Mouse (Mus musculus) liver, adult (tissue): ENCODE results near the gene Gpr162.

ENCODE experiments used
- GATA4 ChIP-seq: IDR thresholded peaks from 2 replicates; pipeline ENCODE4 v1.6.1; 2014; ENCODE audit warnings: mild to moderate bottlenecking, low read length; ENCODE audit not compliant: insufficient replicate concordance

Gpr162 gene

DNA sequence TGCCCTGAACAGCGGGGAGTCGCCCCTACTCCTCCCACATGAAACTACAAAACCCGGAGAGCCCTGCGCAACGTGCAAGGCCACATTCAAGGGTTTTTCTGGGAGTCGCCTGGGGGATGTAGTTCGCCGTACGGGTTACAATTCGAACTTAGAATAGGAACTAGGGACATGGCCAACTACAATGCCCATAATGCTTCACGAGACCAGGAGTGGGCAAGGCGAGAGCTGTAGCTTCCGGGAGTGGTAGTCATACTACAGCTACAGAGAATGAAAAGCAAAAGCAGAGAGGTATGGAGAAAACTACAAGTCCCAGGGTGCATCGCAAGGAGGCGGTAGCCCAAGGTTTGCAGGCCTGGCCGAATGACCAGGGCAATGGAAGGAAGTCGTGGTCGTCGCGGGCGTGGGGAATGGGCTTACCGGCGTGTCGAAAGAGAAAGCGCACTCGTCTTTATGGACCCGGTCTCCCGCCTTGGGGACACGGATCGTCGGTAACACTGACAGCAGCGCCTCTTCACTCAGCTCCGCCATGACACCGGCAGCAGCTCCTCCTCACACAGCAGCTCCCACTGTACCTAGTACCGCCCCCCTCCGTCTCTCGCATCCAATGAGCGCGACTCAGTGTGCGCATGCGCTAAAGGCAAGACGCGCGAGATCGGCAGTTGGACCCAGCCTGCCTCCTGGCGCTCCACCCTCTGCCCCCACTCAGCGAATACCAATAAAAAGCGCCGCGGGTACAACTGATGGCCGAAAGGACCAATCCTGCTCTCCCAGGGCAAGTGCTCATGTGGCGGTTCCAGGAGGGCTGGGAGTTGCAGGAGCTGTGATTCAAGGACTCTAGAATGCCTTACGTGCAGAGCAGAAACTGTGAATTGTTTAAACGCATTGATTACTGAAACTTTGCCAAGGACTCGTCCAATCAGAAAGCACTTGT lies 34.6 kb downstream of the Gpr162 start, which contains the start of the genes Usp5 and Cdca3:
Gene Usp5 (minus strand): TSS at position 617 of the 931 bp plus-strand sequence.
Gene Cdca3 (plus strand): TSS at position 680 of the 931 bp plus-strand sequence.
- no peak for TF ChIP-seq GATA4

DNA sequence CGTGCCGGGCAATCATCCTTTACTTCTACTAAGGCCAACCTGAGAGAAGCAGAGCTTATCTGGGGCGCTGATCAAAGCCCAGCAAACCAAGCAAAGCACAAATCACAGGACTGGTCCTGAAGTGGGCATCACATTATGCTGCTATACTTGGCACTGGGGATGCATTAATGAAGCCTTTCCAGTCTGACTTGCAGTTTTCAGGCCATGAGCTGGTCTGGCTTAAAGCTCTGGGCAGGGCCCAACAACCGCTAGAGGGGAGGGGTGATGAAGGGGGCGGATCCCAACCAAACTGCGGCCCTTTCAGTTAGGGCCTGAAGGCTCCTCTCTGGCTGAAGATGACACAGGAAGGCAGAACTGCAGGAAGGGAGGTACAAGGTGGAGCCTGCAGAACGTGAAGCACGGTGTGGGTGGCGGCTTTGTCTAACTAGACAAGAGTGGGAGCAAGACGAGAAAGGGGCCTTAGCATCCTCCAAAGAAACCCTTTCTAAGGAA lies 35.6 kb downstream of the Gpr162 start:
- TF ChIP-seq GATA4, result no peak

DNA sequence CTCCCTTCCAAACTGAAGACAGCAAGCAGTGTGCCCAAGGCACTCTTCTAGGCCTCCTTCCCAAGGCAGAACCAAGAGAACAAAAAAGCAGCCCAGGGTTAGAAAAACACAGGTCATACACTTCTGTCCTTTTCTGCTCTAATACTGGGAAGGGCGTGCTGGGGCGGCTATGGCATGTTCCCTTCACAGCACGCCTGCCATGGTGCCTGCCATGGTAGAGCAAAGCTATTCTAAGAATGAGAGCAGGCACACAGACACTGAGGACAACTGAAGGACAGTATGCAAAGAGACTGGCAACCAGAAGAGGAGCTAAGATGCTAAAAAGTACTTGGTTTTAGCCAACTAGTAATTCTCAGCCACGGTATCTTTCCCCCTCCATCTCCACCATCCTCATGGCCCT lies 41.7 kb downstream of the Gpr162 start:
- no peak for TF ChIP-seq GATA4

DNA sequence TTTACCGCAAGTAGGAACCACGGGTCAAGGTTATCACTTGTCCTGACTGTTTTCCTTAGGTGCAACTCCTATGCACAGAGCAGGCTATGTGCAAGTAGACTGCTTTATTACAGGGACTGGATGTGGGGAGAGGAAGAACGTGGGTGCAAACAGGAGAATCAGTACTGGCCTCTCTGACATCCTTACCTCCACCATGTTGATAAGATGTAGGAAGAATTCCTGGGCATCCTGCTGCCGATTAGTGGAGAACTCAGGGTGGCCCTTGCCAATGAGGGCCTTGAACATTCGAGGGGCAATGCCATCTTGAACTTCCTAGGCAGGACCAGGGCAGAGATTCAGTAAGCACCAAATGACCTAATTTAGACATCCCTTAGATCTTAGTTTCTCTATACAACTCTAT lies 42.9 kb downstream of the Gpr162 start:
- TF ChIP-seq GATA4, result no peak

DNA sequence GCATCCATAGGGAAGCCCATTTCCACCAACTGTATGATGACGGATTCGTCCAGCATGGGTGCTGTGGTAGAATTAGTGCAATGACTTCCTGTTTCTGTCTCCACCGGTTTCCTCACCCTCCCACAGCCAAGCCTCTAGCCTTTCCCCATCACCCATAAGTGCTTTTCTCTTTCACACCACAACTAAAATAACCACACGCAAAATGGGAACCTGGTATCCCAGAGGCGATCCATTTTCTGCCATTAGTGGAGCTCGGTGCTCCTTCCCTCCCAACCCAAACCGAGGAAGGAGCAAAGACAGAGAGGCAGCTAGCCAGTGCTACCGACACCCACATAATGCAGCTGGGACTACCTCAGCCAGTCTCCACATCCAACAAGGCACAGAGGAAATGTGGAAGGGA lies 45.8 kb downstream of the Gpr162 start:
- TF ChIP-seq GATA4, result no peak

DNA sequence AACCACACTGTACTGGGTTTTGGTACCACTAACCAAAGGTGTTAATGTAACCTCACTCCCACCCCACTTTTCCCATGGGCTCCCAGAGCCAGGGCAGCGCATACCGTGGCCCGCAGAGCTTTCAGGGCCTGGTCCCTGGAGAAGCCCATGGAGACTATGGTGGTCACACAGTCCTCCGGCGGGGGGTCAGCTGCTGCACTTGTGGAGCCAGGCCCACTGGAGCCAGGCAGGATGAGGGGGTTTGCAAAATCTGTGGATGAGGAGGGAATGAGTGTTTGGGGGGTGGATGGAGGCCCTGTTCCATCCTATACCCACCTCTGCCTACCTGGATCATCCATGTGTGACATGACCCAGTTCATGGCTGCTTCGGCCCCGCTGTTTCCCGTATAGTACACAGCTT lies 46.2 kb downstream of the Gpr162 start:
- TF ChIP-seq GATA4, result no peak

DNA sequence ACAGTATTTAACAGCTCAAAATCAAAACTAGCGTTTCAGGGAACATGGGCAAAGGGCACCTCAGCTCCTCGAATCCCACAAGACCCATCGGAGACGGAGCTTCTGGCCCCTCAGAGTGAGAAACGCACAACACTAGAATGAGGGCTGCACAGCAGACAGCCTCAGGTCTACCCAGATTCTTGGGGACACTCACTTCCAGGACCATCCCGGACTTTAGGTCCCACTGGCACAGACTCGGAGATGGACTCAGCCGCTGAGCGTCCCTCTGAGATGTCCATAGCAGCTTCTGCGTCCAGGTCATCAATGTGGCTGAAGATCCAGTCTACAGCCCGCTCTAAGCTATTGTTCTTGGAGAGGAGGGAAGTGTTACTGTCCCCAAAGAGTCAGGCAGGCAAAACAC lies 46.7 kb downstream of the Gpr162 start:
- TF ChIP-seq GATA4, result no peak

DNA sequence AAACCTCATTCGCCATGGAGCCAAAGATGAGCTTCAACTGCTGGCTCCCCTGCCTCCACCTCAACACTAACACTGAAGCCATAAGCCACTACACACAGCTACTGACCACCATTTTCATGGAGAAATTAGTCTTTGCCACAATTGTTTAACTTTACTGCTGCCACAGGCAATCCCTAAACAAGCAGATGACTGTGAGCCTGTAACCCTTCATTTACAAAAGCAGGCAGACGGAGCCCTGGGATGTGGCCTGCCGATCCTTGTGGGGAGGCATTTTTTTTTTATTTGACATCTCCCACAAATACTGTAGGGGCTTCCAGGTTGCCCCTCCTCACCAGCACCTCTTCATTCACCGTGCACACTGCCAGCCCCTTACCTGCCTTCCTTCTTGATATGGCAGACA lies 47.2 kb downstream of the Gpr162 start:
- TF ChIP-seq GATA4, result no peak

DNA sequence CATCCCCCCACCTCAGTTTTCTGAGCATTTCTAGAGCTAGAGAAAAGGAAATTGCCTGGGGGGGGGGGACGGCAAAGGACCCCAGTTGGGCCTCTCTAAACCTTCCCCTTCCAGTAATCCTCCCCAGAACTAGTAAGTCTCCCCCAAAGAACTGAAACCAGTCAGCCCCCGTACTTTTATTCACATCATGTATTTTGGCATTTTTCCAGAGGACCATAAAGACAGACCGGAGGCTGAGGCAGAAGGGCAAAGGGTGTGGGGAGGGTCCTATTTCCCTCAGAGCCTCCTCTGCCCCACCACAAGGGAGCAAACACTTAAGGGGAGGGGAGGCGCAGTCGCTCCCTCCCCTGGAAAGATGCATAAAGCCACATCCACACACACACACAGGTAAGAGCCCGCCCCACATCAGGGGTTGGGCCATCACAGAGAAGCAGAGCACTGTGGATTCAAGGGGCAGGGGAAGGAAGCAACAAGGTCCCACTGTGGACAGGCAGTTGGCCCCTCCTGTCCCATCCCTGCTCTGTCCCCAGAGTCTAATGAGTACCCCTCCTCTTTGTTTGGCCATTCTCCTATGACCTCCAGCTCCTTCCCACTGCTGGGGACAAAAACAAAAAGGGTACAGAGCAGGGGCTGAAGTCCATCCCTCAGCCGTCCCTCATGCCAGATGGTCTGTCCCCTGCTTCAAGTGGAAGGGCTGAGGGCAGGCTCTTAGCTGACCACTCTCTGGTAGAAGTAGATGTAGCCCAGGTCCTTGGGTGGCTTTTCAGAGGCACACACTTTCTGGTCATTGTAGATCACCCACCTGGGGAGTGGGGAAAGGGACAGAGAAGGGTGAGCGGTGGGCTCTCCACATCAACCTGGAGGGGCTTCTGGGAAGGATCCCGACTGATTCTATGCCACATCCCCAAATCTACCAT lies 48.7 kb downstream of the Gpr162 start:
- TF ChIP-seq GATA4, result no peak

DNA sequence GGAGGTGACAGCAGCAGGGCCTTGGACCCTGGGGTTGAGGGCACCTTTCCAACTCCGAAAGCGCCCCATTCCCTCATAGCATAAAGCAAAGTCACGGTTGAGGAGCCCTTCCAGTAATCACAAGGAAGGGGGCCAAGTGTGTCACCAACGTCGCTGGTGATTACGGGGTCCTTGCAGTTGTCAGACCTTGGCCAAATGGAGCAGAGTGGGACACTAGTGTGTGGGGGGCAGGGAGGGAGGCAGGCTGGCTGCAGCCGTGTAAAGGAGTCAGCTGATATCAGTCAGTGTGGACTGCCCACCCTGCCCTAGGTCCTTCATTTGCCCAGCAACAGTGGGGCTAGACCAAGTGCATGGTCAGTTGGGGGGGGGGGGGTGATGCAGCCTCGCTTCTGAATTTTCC lies 49.3 kb downstream of the Gpr162 start:
- TF ChIP-seq GATA4, result no peak

DNA sequence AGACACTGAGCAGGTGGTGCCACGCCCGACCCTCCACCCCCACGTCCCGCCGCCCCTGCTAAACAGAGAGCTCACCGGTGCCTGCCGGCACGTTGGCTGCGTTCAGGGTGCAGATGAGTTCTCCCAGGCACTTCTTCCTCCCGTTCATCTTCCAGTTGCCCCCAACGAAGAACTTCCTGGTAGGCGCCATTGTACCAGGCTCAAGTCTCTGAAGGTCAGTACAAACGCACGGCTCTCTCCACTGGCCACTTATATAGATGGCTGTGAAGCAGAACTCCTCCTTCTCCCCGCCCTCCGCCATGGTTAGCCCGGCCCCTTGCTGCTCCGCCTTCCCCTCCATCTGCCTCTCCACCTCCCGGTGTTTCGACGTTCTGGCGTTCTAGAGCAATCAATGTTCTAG lies 49.9 kb downstream of the Gpr162 start, which contains the start of gene Tpi1:
Gene Tpi1 (minus strand): TSS at position 364 of the 400 bp plus-strand sequence.
- TF ChIP-seq GATA4, result no peak

DNA sequence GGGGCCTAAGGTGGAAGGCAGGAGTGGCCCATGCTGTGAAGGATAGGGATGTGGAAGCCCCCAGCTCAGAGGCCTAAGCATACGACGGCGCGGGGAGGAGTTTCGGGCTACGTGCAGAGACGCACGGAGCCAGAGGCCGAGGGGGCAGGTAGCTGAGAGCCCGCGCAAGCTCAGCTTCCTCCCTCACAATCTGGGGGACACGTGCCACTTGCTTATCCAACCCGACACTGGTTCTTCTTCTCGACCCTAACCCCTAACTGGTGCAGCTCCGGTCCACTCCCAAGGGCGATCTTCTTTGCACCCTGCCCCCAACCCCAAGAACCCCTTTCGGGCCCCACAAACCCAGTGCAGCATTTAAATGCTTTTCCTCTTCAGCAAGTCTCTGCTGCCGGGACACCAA lies 50.3 kb downstream of the Gpr162 start:
- TF ChIP-seq GATA4, result no peak

DNA sequence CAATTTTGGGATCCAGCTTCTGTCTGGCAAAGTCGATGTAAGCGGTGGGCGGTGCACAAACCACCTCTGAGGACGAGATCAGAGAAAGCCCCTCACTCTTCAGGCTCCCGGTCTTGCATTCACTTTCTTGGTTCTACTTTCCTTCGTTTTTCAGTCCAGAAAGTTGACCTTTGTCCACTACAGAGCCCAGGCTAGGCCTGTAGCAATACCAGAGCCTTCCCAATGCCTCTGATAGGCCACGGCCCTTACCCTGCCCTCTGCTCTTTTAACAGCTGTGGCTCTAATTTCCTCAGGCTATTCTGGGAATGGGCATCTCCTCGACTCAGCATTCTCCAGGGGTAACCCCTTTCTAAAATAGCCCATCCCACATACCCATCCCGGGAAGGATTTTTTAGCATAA lies 50.9 kb downstream of the Gpr162 start:
- no peak for TF ChIP-seq GATA4

DNA sequence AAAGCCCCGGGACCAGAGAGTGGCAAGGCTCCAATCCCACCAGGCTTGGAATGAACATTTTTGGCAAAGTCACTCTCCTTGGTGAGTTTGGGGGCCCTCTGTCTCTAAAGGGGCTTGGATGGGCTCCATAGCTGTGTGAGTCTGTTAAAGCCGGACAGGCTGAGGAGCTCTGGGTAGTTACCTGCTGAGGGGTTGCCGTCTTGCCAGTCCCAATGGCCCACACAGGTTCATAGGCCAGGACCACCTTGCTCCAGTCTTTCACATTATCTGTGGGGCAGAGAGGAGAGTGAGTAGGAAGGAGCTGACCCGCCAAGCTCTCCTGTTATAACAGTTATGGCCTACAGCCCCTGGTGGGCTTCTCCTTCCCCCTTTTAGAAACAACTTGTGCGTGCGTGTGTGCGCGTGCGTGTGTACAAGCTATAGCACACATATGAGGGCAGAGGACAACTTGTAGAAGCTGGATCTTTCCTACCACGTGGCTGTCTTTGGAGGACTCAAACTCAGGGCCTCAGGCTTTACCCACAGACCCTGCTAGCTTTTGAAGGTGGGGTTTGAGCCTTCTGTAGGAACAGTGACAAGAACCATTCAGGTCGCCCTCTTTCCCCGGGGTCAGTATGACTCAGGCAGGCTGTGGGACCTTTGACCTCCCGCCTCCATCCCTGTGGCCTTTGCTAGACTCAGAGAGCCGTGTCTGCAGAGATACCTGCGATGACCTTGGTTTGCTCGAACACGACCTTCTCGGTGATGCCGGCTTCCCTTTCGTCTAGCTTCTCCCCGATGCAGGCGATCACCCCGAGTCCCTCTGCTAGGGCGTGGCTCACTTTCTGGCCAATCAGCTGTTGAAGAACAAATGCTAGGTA lies 51.9 kb downstream of the Gpr162 start:
- TF ChIP-seq GATA4, result no peak

DNA sequence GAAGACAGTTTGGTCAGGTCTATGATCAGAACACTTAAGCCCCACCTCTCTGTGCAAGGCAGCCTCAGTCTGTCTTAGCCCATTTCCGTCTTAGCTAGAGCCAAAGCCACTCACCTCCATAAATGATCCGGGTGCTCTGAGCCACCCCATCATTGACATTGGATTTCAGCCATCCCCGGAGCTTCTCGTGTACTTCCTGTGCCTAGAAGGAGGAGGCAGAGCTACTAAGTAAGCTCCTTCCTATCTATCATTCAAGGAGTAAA lies 52.4 kb downstream of the Gpr162 start:
- TF ChIP-seq GATA4, result no peak
